Mouse (Mus musculus) cerebellum, adult 8-10 months (tissue): ENCODE data around the gene Tnfsf11.

ENCODE experiments used
- DNase-seq: peaks from one replicate; pipeline ENCODE4 v3.0.0; 2022

The Tnfsf11 gene

GRCm38 (mm10) chr14:78307286-78308237, at the start of gene Tnfsf11:
Gene Tnfsf11 (minus strand): TSS chr14:78308043.
- DNase-seq = no peak

GRCm38 (mm10) chr14:78356764-78357163, 48.9 kb upstream of the Tnfsf11 start:
- DNase-seq = no peak

GRCm38 (mm10) chr14:78355381-78355780, 47.5 kb upstream of the Tnfsf11 start:
- DNase-seq = no peak

- no peak for DNase-seq
Measured at GRCm38 (mm10) chr14:78352865-78353264, 45.0 kb upstream of the Tnfsf11 start.

- no peak for DNase-seq
Measured at GRCm38 (mm10) chr14:78351544-78351943, 43.7 kb upstream of the Tnfsf11 start.

- no peak for DNase-seq
Measured at GRCm38 (mm10) chr14:78347715-78348114, 39.9 kb upstream of the Tnfsf11 start.

GRCm38 (mm10) chr14:78343007-78343406, 35.2 kb upstream of the Tnfsf11 start:
- DNase-seq = no peak

GRCm38 (mm10) chr14:78342146-78342545, 34.3 kb upstream of the Tnfsf11 start:
- DNase-seq = no peak

- no peak for DNase-seq
Measured at GRCm38 (mm10) chr14:78333341-78333740, 25.5 kb upstream of the Tnfsf11 start.

- no peak for DNase-seq
Measured at GRCm38 (mm10) chr14:78331368-78331767, 23.5 kb upstream of the Tnfsf11 start.

GRCm38 (mm10) chr14:78330576-78331300, 22.9 kb upstream of the Tnfsf11 start:
- DNase-seq = no peak

- no peak for DNase-seq
Measured at GRCm38 (mm10) chr14:78329765-78330451, 22.1 kb upstream of the Tnfsf11 start.

- no peak for DNase-seq
Measured at GRCm38 (mm10) chr14:78323356-78323755, 15.5 kb upstream of the Tnfsf11 start.

GRCm38 (mm10) chr14:78322916-78323315, 15.1 kb upstream of the Tnfsf11 start:
- no peak for DNase-seq

GRCm38 (mm10) chr14:78320248-78320647, 12.4 kb upstream of the Tnfsf11 start:
- DNase-seq = no peak

- no peak for DNase-seq
Measured at GRCm38 (mm10) chr14:78319580-78319979, 11.7 kb upstream of the Tnfsf11 start.

- no peak for DNase-seq
Measured at GRCm38 (mm10) chr14:78319000-78319399, 11.2 kb upstream of the Tnfsf11 start.

GRCm38 (mm10) chr14:78317623-78318022, 9.8 kb upstream of the Tnfsf11 start:
- DNase-seq = no peak

GRCm38 (mm10) chr14:78300914-78301313, 6.9 kb downstream of the Tnfsf11 start:
- DNase-seq = no peak

- no peak for DNase-seq
Measured at GRCm38 (mm10) chr14:78292687-78293086, 15.2 kb downstream of the Tnfsf11 start.

GRCm38 (mm10) chr14:78289912-78290523, 17.8 kb downstream of the Tnfsf11 start:
- no peak for DNase-seq

- DNase-seq = no peak
Measured at GRCm38 (mm10) chr14:78288903-78289302, 18.9 kb downstream of the Tnfsf11 start.
